Mouse (Mus musculus): ENCODE results near the gene Pds5b.
"Not testable (repeated sequence)": the region's sequence is repeated elsewhere in the genome, so short reads cannot be mapped to it uniquely, and the experiment has no call there.

Gene Pds5b

GRCm38 (mm10) chr5:150702714-150703113 lies 29.2 kb downstream of the Pds5b start:
- peak; percentile 45 for DNase-seq (ENCODE audit: low spot score)

GRCm38 (mm10) chr5:150706651-150707050 lies 33.1 kb downstream of the Pds5b start:
- not testable (repeated sequence) for DNase-seq (ENCODE audit: low spot score)

GRCm38 (mm10) chr5:150707181-150707580 lies 33.6 kb downstream of the Pds5b start:
- not testable (repeated sequence) for DNase-seq (ENCODE audit: low spot score)

GRCm38 (mm10) chr5:150711503-150711902 lies 38.0 kb downstream of the Pds5b start:
- no peak for DNase-seq (ENCODE audit: low spot score)

- DNase-seq (ENCODE audit: low spot score) = no peak
These were observed 39.9 kb downstream of the Pds5b start for GRCm38 (mm10) chr5:150713431-150713830.

- DNase-seq (ENCODE audit: low spot score) = peak; percentile 42
These were observed 44.2 kb downstream of the Pds5b start for GRCm38 (mm10) chr5:150717775-150718174.

- no peak for DNase-seq (ENCODE audit: low spot score)
These were observed 51.1 kb downstream of the Pds5b start for GRCm38 (mm10) chr5:150724641-150725040.

GRCm38 (mm10) chr5:150737028-150737427 lies 63.5 kb downstream of the Pds5b start:
- DNase-seq (ENCODE audit: low spot score) = not testable (repeated sequence)

GRCm38 (mm10) chr5:150739311-150739710 lies 65.8 kb downstream of the Pds5b start:
- DNase-seq (ENCODE audit: low spot score) = no peak

GRCm38 (mm10) chr5:150740597-150740996 lies 67.1 kb downstream of the Pds5b start:
- DNase-seq (ENCODE audit: low spot score) = no peak

GRCm38 (mm10) chr5:150756623-150757022 lies 83.1 kb downstream of the Pds5b start:
- no peak for DNase-seq (ENCODE audit: low spot score)

GRCm38 (mm10) chr5:150772403-150772802 lies 98.9 kb downstream of the Pds5b start:
- no peak for DNase-seq (ENCODE audit: low spot score)

- DNase-seq (ENCODE audit: low spot score) = no peak
These were observed 99.5 kb downstream of the Pds5b start for GRCm38 (mm10) chr5:150773083-150773482.

- no peak for DNase-seq (ENCODE audit: low spot score)
These were observed 114.7 kb downstream of the Pds5b start for GRCm38 (mm10) chr5:150788261-150788660.

- DNase-seq (ENCODE audit: low spot score) = no peak
These were observed 115.5 kb downstream of the Pds5b start for GRCm38 (mm10) chr5:150789039-150789438.

- no peak for DNase-seq (ENCODE audit: low spot score)
These were observed 120.6 kb downstream of the Pds5b start for GRCm38 (mm10) chr5:150794181-150794580.

- DNase-seq (ENCODE audit: low spot score) = no peak
These were observed 126.5 kb downstream of the Pds5b start for GRCm38 (mm10) chr5:150800056-150800455.

GRCm38 (mm10) chr5:150814111-150814990 lies 140.8 kb downstream of the Pds5b start:
- DNase-seq (ENCODE audit: low spot score) = no peak

GRCm38 (mm10) chr5:150815400-150815799 lies 141.9 kb downstream of the Pds5b start:
- DNase-seq (ENCODE audit: low spot score) = no peak

GRCm38 (mm10) chr5:150816775-150817174 lies 143.2 kb downstream of the Pds5b start:
- DNase-seq (ENCODE audit: low spot score) = no peak

GRCm38 (mm10) chr5:150818041-150818440 lies 144.5 kb downstream of the Pds5b start:
- no peak for DNase-seq (ENCODE audit: low spot score)

- DNase-seq (ENCODE audit: low spot score) = no peak
These were observed 145.3 kb downstream of the Pds5b start for GRCm38 (mm10) chr5:150818886-150819285.

GRCm38 (mm10) chr5:150819520-150819919 lies 146.0 kb downstream of the Pds5b start:
- DNase-seq (ENCODE audit: low spot score) = no peak

- no peak for DNase-seq (ENCODE audit: low spot score)
These were observed 147.6 kb downstream of the Pds5b start for GRCm38 (mm10) chr5:150821152-150821551.
